Mouse (Mus musculus) CD8-positive naive resting alpha-beta T cell, adult 57 days (primary cell): ENCODE measurements around the gene Filip1l. TPM values are rescaled to one million over a fixed set of nuclear protein-coding genes. Genes with fewer than 3 reads are reported as not detected.

Experiments
- total RNA-seq: library from RNA; stranded (reverse); gene quantifications from one replicate; pipeline ENCODE4 v1.2.4, GENCODE M21; 2023

Gene Filip1l
- total RNA-seq, result 83.4 TPM

GRCm38 (mm10) chr16:57352751-57353150 is at the start of gene Filip1l:
TSS of gene Filip1l (plus strand) at chr16:57353093.

GRCm38 (mm10) chr16:57606444-57607227 is 253.7 kb downstream of the Filip1l start, which contains the start of gene Cmss1:
TSS of gene Cmss1 (minus strand) at chr16:57606864.

Other genes with a start within 250 kb of the Filip1l start
- gene Tomm70a, start 231.4 kb upstream of the Filip1l start, total RNA-seq, result 29.9 TPM
- 18.8 TPM for gene Nit2, start 185.8 kb upstream of the Filip1l start, total RNA-seq
- gene Tbc1d23, start 121.6 kb upstream of the Filip1l start, total RNA-seq, result 48.5 TPM
- not detected for gene Tmem30c, start 60.2 kb upstream of the Filip1l start, total RNA-seq